Mouse (Mus musculus) splenic B cell, adult 2 months (primary cell): ENCODE measurements at regions not wholly inside any gene's neighbourhood (a gene's known extent, or its start where the extent isn't known, plus 50 kb on each side); places are given as distances from the start of the nearest gene placed in this dataset.

Source experiments
- DNase-seq: peaks from one replicate; pipeline ENCODE4 v3.0.0-alpha.2; 2011; ENCODE audit warnings: low read depth, low spot score
- H3K27me3 ChIP-seq: 2 replicates; pipeline ENCODE4 v1.6.1; 2012; ENCODE audit warnings: mild to moderate bottlenecking, low read length, moderate library complexity, mixed read lengths; ENCODE audit not compliant: control insufficient read depth, poor library complexity, insufficient read depth, severe bottlenecking
- H3K36me3 ChIP-seq: 2 replicates; pipeline ENCODE4 v1.6.1; 2012; ENCODE audit warnings: mild to moderate bottlenecking, low read length, moderate library complexity, mixed read lengths; ENCODE audit not compliant: control insufficient read depth, poor library complexity, insufficient read depth, severe bottlenecking

DNA sequence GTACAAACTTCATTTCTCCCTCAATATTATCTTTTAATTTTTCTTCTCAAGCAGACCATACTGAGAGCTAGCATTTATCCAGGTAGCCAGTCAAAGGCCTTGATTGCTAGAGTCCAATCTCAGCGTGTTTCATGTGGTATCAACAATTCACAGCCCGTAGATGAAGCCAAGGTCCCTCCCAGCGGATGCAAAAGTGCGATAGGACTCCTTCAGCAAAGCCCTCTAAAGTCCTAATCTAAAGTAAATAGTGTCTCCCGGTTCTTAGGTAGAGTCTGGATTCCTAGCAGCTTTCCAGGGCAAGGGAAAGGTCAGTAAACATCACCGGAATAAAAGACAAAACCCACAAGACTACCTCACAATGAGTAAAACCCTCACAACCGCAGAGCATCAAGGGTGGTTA is 379.5 kb upstream of the Arglu1 start:
- no peaks in the 10 kb centered on the region for H3K27me3 ChIP-seq
- no peaks in the 10 kb centered on the region for H3K36me3 ChIP-seq
- DNase-seq, result no peak

DNA sequence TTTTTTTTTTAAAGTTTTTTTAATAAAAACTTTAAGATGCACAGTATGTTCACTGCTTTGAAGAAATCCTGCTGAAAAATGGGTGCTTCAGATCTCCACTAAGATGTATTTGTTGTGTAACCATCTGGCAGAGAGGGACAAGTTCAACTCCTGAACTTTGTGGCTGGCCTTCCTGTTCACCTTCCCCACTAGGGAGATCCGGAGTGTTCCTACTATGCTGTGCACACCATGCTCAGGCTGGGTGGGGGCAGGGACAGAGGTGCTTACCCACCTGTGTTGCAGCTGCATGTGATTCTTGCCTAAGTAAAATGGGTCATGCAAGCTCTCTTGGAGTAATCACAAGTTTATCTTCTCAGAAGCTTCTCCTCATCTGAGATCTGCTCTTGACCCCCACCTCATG is 377.4 kb upstream of the Arglu1 start:
- DNase-seq, result no peak
- no peaks in the 10 kb centered on the region for H3K27me3 ChIP-seq
- no peaks in the 10 kb centered on the region for H3K36me3 ChIP-seq

DNA sequence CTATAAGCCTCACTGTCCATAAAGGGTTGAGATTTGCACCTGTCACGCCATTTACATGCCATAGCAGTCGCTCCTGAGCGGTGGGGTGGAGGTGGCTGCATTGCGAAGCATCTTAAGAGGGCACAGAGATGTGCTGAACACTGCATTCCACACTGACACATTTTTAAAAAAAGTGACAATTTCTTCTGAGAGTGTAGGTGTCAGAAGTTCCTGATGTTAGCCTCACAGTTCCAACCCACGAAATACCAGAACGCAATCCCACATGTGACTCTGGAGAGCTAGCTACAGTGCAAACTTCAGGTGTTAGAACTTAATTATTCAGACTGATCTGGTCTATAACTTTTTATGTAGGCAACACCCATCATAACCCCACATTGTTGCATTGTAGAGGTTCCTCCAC is 369.8 kb upstream of the Arglu1 start:
- Histone ChIP-seq H3K36me3 (no peaks in the 10 kb centered on the region), H3K27me3 (no peaks in the 10 kb centered on the region)
- no peak for DNase-seq

DNA sequence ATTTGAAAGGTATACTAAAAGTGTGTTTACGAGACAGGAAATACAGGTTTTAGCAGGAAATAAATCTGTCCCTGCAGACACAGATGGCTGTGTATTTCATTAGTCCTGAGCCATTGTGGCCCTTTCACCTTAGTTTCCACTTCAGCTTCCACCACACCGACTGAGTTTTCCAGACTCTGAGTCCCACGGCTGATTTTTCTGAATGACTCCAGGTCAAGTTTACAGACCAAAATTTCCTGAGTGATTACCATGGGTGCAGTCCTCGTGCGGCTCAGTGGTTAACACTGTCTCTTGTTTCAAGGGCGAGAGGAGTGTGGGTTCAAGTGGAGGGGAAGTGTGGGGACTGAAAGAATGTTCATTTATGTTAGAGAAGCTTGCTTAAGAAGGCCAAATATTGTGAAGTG is 365.1 kb upstream of the Arglu1 start:
- H3K27me3 ChIP-seq, result no peaks in the 10 kb centered on the region
- DNase-seq, result no peak
- no peaks in the 10 kb centered on the region for H3K36me3 ChIP-seq

DNA sequence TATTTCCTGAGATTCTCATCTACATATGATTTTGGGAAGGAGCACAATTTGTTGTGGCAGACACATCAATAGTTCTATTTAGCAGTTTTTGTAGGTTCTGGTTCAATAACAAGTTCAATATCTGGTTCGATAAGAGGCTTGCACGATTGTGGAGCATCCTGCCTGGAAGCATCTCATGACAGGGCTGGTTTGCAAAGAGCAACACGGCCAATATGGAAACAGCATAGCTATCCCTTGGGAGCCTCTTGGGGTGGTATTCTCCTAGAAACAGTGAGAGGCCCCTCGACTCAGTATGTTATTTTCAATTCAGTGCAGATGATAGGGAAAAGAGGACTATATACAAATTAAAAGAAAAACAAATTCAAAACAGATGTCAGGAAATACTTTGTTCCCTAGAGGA is 364.5 kb upstream of the Arglu1 start:
- no peaks in the 10 kb centered on the region for H3K36me3 ChIP-seq
- no peak for DNase-seq

DNA sequence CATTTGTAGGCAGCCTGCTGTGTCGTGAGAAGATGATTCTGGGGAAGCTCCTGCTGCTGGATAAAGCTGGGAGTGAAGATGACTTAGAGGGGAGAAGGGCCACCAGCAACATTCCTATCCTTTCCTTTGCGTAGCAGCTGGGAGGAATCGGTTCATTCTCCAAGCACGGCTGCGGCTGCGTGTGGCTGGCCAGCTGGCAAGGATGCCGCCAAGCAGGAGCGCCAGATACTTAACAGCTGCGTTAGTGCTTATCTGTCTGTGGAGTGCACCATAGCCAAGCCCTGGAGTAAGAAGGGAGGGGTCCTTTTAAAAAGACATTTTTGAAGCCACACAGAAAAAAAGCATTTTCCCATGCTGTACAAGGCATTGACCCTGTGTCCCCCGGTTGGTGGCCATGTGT is 361.4 kb upstream of the Arglu1 start:
- no peak for DNase-seq
- Histone ChIP-seq H3K36me3 (no peaks in the 10 kb centered on the region), H3K27me3 (no peaks in the 10 kb centered on the region)

More for the DNA sequence above, 364.5 kb upstream of the Arglu1 start:
- H3K27me3 ChIP-seq, result no peaks in the 10 kb centered on the region

DNA sequence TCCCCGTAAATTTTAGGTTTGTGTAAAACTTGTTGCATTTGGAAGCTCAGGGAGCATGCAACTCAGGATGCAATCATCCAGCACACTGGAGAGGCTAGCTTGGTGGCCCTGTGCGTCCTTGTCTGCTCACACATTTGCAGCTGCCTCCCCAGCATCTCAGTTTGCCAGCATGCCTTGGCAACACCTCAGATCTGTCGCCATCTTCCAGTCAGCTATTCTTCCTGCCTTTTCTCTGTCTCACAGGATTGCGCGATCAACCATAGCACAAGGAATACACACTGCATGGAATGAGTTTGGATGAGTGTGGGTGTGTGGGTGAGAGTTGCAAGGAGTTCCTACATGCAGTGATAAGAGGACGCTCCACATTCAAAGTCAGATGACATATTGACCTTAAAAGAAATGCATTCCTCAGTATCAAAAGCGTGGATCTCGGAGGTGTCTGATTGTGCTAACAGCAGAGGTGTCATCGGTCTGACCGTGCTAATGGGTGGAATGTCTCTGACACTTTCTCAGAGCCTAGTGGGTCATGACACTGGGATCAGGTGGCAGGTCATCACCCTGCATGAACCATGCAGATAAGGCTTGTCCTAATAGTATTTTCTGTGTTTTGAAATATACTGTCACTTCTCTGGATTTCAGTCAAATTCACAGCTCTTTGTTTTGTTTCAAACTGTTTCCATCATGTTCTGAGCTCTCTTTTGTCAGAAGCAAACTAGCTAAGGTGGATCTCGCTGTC is 360.6 kb upstream of the Arglu1 start:
- DNase-seq, result no peak
- Histone ChIP-seq H3K27me3 (no peaks in the 10 kb centered on the region), H3K36me3 (no peaks in the 10 kb centered on the region)

DNA sequence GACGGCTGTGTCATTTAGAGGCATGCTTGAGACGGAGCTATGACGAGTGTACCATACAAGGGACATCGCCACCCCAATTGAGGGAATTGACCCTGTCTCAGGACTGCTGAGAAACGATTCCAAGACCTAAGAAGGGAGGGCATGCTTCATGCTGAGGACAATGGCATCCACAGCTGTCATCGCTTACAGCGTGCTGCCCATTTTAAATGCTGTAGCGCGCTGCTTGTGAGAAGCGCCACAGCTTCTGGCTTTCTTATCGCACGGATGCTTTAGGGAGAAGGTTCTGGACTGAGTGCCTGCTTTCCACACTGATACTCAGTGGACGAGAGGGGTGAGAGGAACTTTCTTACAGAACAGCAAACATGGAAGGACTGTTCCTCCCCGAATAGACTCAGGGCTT is 357.8 kb upstream of the Arglu1 start:
- no peak for DNase-seq
- Histone ChIP-seq H3K36me3 (no peaks in the 10 kb centered on the region), H3K27me3 (no peaks in the 10 kb centered on the region)

DNA sequence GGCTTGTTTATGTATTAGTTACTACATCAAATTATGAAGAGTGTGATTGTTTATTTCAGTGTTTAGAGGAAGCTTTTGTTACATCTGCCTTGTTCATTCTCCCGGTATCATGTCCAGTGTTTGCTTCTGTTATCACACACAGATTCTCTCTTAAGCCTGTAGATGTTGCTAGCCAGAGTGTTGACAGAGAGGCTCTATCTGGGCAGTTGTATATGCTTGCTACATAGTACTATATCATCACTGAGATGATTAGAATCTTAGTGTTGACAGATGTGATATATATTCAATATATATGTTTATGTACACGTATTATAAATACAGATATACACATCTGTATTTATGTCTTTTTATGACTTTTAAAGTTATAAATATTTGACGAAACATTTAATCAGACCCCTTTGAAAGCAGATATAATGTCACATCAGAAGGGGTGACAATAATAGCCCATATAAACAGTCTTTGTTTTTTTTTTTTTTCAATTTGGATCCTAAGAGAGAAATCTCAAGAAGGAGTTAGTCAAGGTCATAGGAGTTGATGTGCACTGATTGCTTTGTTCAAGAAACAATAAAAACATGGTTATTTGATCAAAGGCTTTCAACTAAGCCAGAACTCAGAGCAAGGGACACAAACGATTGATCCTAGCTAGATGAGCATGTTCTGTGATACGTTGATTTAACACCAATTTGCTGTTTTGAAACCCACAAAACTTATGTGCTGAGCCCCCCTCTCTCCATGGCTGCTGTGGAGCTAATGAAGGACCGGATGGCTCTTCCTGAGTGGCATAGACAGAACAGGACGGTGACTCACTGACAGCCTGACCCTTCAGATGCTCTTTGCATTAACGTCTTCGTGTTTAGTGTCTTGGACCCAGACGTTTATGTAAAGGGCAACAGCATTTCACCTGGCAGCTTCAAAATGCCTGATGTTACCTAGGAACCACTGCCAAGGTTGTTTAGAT is 352.8 kb upstream of the Arglu1 start:
- H3K36me3 ChIP-seq, result no peaks in the 10 kb centered on the region
- H3K27me3 ChIP-seq, result no peaks in the 10 kb centered on the region
- DNase-seq, result no peak

DNA sequence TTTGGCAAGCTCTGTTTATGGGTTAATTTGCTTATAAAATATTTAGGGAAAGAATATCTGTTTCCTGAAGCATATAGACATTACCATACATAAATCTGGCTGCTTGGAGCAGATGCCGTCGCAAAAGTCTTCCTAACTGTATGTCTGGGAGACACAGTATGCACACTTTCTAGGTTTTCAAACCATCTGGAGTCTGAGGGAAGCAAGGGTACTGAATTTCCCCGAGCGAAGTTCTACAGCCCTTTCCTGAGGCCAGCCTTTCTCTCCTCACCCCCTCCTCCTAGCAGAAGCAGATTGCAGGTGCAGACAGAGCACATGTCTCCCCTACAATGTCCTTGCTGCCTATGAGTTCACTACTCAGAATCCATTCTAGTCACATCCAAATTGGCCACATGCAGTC is 338.8 kb upstream of the Arglu1 start:
- DNase-seq, result no peak
- no peaks in the 10 kb centered on the region for H3K36me3 ChIP-seq
- no peaks in the 10 kb centered on the region for H3K27me3 ChIP-seq

DNA sequence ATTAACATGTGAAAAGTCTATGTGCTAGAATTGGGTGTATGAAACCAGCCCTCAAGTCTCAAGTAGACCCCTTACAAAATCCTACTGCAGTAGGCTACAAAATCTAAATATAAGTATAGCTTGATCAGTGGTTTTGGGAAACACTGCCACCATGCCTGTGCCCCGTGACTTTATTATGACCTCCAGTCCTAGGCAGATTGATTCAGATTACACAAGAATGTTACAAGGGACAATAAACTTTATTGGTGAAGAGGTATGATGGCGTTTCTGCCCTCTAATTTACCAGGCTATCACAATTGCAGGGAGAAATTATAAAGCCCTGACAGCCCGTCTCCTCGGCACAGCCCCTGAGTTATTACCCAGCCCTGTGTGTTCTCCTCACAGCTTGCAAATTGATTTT is 337.4 kb upstream of the Arglu1 start:
- DNase-seq, result no peak
- no peaks in the 10 kb centered on the region for H3K27me3 ChIP-seq
- no peaks in the 10 kb centered on the region for H3K36me3 ChIP-seq

DNA sequence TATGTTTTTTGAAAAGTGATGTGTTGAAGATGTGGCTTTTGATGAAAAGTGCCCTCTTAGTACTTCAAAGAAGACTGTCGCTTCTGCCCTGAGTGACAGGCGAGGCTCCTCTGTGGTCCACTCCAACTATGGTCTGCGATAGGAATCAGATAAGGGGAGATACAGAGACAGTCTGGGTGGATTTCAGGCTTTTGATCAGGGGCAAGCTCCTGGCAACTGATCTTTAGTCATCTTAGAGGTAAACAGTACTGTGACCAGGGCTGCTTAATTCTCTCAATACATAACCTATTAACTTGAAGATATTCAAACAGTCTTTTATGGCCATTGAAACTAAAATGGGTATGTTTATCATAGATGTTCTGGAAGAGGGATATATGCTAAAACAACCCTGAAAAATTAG is 335.6 kb upstream of the Arglu1 start:
- no peak for DNase-seq
- no peaks in the 10 kb centered on the region for H3K36me3 ChIP-seq

DNA sequence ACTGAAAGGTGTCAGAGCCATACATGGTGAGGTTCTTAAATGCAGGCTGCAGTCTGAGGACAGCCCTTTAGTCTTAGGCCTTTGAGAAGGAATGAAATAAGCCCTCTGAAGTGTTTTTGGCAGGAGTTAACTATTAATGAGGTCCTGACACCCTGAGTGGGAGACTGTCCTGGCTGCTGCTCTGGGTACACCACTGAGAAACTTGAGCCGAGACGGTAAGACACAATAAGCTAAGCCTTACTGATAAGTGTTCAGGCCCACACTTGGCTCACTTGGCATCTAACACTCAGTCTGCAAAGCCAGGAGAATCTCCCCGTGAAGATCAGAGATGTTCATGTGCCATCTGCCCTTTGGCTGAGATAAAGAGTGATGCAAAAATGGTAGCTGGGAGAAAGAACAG is 335.1 kb upstream of the Arglu1 start:
- Histone ChIP-seq H3K27me3 (no peaks in the 10 kb centered on the region), H3K36me3 (no peaks in the 10 kb centered on the region)
- no peak for DNase-seq

More for the DNA sequence above, 335.6 kb upstream of the Arglu1 start:
- H3K27me3 ChIP-seq, result no peaks in the 10 kb centered on the region

DNA sequence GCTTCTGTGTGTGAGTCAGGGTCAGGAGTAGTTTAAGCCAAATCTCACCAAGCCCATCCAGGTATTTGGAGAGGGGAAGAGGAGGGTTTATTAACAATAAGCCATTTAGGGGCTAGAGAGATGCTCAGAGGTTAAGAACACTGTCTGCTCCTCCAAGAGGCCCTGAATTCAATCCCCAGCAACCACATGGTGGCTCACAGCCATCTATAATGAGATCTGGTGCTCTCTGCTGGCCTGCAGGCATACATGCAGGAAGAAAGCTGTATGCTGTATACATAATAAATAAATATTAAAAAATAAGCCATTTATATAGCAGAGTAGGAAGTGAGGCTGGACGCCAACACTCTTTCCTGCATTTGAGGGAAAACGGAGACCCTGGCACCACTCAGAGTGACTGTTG is 330.4 kb upstream of the Arglu1 start:
- DNase-seq, result no peak
- Histone ChIP-seq H3K27me3 (no peaks in the 10 kb centered on the region), H3K36me3 (no peaks in the 10 kb centered on the region)

DNA sequence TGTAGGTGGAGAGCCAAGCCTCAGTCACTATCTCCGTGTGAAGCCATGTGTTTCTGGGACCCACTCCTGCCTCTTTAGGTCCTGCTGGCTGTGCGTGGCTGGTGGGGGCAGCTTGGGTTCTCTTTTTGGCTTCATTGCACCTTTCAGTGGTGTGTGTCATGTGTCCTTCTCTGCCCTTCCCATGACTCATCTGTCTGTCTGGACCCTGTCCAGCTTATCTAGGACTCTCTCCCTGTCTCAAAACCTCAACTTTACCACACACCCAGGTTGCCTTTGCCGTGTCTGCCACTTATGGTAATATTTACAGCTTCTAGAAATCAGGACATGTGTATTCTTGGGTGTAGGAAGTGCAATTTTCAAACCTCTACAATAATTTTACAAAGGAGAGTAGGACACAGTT is 329.9 kb upstream of the Arglu1 start:
- no peak for DNase-seq
- Histone ChIP-seq H3K27me3 (no peaks in the 10 kb centered on the region), H3K36me3 (no peaks in the 10 kb centered on the region)
